Mouse (Mus musculus) ovary, postnatal 10 days (tissue): ENCODE measurements around the gene Olfr464.
"Not testable (repeated sequence)": the region's sequence is repeated elsewhere in the genome, so short reads cannot be mapped to it uniquely, and the experiment has no call there.

Source experiments
- DNase-seq: peaks from one replicate; pipeline ENCODE4 v3.0.0; 2022; ENCODE audit warnings: low spot score

The Olfr464 gene

DNA sequence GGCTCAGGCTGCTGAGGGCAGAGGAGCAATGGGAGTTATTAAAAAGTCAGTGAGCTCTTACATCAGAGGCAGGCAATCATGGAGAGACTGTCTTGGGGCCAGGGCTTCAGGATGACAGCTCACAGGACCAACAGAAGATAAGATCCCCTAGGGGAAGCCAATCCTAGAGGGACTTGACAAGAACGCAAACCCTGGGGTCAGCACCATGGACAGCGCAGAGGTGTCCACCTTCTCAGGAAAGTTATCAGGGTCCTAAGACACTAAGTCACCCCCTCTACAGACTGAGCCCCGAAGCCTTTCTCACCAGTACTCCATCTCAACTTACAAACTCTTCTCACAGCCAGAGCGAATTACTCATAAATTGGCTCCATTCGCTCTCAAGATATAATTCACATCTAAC, at the start of gene Olfr464:
Gene Olfr464 (minus strand): TSS at position 2 of the 400 bp plus-strand sequence.
- DNase-seq, result no peak

DNA sequence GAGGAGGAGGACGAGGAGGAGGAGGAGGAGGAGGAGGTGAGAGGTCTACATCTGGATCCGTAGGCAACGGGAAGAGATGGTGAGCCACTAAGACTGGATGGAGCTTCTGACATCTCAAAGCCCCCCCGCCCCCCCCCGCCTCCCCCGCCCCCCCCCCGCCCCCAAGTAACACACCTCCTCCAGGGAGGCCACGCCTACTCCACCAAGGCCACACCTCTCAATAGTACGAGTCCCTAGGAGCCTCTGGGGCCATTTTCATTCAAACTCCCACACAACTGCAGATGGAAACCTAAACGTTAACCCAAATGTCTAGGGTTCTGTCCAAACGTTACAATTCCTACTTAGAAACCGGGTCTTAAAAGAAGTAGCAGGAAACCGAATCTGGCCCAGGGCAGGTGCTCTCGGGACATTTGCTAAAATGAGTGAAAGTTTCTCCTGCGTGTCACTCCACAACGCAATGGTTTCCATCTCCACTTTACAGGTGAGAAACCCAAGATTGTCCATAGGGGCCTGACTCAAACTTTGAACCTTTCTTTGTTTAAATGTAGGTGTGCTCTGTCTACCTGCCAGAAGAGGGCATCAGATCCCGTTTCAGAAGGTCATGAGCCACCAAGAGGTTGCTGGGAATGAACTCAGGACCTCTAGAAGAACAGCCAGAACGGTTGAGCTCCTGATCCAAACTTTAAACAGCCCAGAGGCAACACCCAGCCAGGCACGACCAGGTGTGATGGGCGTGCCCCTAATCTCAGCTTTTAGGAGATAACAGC, 47.8 kb upstream of the Olfr464 start:
- no peak for DNase-seq

DNA sequence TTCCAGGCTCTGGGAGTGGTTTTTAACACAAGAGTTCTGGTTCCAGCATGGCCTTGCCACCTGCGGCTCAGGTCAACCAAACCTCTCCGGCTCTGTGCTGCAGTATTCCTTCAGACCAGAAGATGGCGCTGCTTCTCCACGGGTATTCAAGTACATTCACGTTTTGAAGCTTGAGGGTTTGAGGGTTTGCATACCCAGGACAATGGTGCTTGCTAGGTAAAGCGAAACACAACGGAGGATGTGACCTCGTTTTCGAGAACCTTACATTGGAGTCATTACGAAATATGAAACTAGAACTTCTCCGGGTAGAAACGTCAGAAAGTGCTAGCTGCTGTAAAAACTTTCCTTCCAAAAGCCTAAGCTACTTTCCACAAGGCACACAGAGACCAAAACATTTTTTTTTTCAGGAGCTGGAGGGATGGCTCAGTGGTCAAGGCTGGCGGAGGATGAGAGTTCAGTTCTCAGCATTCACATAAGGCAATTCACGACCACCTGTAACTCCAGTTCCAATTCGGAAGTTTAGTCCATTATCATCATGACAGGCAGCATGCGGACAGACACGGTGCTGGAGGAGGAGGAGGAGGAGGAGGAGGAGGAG, 47.0 kb upstream of the Olfr464 start:
- peak; percentile 66 for DNase-seq

DNA sequence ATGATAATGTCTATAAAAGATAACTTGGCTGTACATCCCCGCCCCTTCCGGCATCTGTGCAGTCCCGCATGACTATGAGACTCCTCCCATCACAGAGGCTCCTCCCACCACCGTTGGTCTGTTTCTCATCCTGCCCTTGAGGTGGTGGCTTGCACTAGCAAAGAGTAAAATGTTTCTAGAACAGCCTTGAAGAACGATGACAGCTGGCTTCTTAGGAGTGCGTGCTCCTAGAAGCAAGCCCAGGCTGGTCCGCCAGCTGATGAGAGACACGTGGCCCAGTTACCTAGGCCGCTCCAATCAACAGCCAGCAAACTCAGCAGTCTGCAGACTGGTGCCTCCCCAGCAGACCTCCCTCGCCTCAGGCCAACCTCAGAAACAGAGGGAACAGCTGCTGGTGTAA, 45.4 kb upstream of the Olfr464 start:
- no peak for DNase-seq

DNA sequence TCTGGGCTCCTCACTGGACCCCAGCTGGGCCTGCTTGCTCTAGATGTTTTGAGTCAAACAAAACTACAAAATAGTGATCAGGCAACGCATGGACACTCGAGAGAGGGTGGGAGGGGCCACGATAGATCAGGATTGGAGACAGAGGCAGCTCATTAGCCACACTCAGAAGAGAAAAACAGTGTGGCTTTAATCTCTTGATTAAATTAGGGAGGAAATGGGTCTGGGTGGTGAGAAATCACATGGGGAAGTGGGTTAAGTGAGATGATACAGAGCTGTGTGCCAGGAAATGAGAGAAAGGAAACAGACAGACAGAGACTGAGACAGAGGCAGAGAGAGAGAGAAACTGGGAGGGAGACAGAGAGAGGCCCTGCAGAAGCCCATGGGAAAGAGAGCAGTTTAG, 44.5 kb upstream of the Olfr464 start:
- no peak for DNase-seq

DNA sequence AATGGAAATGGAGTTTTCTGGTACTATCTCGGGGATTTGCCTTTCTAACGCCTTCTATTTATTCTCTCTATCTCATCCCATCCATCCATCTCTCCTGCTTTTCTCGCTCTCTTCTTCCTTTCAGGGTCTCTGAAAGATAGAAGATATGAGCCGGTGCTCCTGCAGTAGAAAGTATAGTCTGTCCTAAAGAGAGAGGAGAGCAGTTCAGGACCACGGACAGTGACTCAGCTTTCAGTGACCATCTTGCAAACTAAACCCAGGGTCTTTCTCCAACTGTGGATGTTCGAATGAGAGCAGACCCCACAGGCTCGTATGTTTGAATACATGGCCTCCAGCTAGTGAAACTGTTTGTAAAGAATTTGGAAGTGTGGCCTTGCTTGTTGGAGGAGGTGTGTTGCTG, 36.3 kb upstream of the Olfr464 start:
- DNase-seq, result no peak

DNA sequence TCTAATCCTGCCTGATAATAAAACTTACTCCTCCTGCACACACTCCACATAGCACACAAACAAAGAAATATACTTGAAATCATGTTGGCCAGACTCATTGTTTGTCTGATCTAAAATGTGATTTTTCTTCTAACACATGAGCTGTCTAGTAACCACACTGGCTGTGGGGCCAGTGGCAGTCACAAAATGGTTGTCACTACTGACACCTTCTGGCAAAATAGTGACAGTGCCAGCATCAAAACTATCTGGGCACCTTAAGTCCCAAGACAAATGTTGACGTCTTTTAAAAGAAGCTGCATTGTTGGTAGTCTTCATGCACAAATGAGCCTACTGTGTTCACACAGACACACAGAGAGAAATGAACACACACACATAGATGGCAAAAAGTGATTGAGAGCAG, 34.4 kb upstream of the Olfr464 start:
- DNase-seq, result no peak

DNA sequence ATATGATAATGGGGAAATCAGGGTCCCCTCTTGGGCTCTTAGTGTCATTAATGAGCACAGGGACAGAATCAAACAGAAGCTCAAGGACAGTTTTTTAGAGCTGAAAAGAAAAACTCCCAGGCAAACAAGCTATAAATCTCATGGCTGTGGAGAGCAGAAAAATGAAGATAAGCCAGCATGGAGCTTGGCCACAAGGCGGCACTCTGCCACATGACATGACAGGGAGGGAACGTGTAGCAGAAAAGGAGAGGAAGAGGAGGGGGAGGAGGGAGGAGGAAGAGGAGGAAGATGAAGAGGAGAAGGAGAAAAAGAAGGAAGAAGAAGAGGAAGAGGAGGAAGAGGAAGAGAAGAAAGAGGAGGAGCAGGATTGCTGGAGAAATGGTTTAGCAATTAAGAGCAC, 29.2 kb upstream of the Olfr464 start:
- no peak for DNase-seq

DNA sequence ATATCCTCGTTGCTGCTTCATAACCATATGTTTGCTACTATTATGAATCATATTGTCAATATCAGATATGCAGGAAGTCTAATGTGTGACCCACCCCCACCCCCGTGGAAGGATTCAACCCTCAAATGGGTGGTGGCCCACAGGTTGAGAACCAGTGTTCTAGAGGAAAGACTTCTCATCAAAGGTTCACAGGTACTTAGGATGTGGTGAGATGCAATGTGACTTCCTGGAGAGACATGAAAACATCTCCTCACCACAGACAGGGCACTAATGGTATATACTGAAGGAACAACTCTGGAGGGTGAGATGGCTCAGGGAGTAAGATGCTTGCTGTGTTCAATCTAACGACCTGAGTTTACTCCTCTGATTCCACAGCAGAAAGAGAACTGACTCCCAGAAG, 14.7 kb upstream of the Olfr464 start:
- no peak for DNase-seq

DNA sequence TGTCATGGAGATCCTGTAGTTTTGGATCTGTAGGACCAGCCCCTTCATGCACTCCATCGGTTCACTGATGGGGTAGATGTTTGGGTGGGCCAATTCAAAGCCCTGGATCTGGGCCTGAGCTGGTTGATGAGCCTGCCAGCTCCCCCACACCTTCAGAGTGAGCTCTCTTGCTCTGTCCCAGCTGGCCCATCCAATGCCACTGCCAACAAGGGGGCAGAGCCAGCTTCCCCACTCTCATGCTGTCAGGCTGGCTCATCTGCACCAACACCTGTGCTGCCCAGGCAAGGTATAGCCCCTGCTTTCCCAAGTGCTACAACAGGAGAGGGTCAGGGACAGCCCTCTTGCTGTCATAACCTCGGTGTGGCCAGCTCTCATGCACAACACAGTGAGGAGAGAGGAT, 13.0 kb upstream of the Olfr464 start:
- no peak for DNase-seq

DNA sequence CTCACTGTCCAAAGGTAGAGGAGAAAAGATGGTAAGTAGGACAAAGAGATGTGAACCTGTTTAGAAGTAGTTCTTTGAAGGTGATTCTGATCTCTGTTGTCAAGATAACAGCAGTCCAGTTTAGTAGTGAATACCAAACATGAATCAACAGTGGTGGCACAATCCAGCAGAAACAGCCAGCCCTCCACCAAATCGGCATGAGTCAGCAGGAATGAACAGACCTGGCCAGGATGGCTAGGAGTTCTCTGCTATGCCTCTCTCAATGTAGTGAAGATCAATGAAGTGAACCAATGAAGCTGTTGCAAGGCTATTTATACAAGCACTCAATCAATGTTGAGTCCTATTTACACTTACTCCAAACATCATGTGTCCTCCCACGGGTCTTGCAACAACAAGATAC, 9.6 kb upstream of the Olfr464 start:
- DNase-seq, result no peak

DNA sequence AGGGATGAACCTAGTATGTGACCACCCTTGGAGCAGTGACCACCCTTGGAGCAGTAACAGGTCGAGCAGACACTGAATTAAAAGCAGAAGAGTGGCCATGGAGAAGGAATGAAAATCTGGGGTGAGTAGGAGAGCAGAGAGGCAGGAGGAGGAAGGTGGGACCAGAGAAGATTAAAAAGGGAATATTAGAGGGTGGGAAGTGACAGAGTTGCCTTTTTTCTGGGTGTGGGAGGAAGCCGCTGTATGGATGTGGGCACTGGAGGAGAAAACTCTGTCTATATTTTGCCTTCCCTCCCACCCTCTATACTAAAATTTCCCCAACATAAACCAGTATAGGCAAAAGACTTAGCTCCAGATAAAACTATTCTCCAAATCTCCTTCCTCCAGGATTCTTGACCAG, 466 bp downstream of the Olfr464 start:
- DNase-seq, result no peak

DNA sequence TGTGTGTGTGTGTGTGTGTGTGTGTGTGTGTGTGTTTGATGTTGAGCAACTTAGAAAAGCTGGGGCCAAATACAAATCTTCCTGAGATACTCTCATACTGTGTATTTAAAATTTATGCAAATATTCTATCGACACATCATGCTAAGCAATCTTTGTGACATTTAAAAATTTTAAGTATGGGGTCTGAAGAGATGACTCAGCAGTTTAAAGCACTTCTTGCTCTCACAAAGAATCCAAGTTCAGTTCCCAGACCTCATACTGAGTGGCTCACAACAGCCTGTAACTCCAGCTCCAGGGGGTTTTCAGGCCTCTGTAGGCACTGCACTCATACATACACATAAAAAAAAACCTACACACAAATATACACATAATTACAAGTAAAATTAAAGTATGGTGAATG, 4.8 kb downstream of the Olfr464 start:
- DNase-seq, result no peak

DNA sequence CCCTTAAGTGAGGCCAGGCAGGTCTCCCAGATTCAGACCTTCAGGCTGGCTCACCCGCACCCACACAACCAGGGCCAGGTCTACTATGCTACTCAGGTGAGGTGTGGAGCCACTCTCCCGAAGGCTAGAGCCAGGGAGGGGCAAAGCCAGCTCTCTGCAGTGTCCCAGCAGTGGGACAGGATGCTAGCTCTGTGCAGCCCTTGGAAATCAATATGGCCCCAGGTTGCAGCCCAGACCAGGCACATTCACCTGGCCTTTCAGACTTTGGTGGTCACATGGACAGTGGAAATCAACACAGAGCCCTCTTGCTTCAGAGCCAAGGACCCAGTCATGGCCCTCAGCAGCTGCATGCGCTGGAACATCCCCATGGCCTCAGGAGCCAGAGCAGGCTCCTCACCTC, 16.4 kb downstream of the Olfr464 start:
- no peak for DNase-seq

DNA sequence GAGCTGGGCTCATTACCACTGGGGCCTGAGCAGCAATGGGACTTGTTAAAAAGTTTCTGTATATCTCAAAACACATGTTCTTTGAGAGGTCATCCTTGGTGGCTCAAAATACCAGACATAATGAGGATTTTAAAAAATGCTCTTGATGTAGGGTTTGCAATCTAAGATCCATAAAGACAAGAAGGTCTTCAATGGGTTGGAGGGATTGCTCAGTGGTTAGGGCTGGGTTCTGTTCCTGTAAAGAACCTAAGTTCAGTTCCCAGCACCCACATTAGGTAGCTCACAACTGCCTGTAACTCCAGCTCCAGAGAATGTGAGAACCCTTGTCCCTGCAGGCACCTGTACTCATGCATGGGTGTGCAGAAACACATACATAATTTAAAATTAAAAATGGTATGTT, 23.5 kb downstream of the Olfr464 start, which contains the start of gene Olfr463:
Gene Olfr463 (minus strand): TSS at position 101 of the 400 bp plus-strand sequence.
- no peak for DNase-seq

DNA sequence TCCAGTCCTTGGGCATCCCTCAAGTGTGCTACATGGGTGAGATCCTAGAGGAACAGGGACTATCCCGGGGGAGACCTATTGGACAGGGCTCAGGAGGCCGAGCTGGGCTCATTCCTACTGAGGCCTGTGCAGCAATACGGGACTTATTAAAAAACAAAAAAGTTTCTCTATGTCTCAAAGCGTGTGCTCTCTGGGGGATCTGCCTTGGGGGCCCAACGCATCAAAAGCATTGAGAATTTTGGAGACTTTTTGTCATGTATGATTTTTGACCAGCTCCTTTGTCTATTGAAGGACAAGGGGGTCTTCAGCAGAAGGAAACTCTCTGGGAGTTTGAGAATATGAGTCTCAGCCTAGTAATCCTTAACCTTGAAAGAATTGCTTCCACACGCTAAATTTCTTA, 28.6 kb downstream of the Olfr464 start, which contains the start of gene Olfr462:
Gene Olfr462 (minus strand): TSS at position 101 of the 400 bp plus-strand sequence.
- DNase-seq, result no peak

DNA sequence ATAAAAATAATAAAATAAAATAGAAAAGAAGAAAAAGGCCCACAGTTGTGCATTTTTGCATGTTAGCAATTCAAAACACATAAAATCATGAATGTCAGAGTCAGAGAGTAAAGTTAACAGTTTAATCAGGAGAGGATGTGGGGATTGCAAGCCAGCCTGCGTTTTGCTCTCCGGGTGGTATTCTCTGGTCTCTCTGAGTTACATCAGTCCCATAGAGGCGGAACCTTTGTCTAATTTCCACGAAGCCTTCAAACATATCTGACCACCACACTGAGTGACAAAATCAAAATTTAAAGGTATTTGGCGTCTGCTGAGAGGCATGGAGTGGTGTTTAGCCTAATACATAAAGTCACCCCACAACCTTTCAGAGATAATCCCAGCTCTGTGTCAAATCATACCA, 35.9 kb downstream of the Olfr464 start:
- no peak for DNase-seq

DNA sequence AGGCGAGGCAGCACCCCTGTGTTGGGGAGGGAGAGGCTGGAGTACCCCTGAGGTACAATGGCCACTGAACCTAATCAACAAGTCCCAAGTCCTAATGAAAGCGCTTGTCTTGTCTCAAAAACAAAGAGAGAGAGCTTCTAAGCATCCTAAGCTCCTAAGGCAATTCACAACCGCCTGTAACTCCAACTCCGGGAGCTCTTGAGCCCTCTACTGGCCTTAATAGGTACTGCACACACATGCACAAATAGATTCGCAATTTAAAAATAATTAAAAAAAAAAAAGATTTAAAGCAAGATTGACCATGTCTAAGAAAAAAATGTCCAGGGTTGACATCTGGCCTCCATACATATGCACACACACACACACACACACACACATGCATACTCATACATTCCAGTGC, 37.3 kb downstream of the Olfr464 start:
- DNase-seq, result no peak

DNA sequence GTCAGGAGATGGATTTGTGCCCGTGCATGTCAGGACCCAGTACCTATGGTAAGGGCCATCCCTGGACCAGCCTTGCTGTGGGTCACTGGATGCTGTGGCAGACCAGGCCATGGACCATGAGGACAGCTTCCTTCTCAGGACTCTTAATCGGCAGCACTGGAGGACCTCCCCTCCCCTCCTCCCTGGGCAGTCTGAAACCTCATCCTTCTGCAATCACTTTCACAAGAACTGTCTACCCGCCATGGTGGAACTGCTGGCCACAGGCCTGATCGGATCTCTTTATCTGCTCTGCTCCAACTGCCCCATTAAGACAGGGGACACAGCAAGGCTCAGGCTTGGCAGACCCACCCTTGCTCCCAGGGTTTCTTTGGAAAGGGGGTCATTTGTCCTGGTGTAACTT, 39.1 kb downstream of the Olfr464 start:
- no peak for DNase-seq

DNA sequence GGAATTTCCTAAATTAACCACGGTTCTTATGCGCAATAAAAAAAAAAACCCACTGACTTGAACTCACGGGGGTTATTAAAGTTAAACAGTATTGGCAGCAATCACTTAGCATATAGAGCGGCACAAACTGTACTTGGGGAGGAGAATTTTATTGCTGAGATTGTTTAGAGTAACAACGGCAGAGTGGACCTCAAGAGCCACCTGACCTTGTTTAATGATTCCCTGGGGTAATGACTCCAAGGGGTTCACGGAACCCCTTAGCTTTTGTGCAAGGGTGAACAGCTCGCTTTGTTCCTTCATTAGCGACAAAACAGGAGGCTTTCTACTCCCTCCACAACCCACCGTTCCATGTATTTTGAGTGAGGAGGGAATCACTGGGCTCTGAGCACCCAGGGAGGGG, 40.9 kb downstream of the Olfr464 start:
- no peak for DNase-seq

DNA sequence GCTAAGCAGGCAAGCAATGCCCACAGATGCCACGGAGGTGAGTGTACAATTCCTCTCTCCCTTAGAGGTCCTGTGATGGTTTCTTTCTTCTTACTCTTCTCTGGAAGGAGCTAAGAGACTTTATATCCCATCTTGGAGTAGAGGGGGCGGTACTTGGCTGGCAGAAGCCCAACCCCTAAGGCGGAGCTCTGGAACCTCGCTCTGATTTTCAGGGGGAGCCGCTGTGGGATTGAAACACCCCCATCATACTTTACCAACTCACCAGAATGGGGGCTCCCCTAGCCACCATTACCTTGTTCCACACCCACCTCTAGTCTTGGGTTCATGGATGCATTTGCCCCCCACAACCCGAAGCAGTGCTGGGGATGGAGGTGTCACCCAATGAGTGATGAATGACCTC, 45.3 kb downstream of the Olfr464 start, which contains the start of gene Epx:
Gene Epx (minus strand): TSS at position 101 of the 400 bp plus-strand sequence.
- no peak for DNase-seq

DNA sequence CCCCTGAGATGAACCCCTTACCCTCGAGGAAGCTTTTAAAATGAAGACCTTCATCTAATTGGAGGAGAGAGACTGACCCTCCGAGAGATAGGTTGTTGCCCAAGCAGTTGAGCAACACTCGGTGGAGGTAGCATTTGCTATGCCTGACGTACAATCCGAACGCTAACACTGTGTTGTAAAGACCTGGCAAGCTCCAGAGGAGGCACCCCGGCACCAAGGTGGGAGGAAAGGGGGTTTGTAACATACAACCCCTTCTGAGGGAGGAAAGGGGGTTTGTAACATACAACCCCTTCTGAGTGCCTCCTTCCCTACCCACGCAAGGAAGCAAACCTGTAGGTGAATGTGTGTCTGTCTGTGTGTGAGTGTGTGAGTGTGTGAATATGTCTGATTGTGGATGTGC, 49.0 kb downstream of the Olfr464 start:
- DNase-seq, result no peak

DNA sequence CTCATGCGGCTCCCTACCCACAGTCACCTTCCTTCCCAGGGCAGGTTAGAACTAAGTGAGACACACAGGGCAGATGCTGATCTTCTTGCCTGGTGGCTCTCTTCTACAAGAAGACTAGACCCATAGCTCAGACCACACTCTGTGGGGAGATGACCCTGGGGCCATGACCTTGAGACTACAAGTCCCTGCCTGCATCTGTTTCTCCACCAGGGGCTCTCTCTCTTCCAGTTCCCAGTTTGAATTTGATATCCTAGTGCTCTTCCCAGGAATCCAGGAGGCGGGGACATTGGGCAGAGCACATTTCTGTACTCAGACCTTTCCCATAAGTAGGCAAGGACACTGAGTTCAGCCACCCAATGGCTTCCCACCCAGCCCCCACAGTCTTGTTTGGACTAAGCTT, 50.7 kb downstream of the Olfr464 start:
- DNase-seq, result no peak

DNA sequence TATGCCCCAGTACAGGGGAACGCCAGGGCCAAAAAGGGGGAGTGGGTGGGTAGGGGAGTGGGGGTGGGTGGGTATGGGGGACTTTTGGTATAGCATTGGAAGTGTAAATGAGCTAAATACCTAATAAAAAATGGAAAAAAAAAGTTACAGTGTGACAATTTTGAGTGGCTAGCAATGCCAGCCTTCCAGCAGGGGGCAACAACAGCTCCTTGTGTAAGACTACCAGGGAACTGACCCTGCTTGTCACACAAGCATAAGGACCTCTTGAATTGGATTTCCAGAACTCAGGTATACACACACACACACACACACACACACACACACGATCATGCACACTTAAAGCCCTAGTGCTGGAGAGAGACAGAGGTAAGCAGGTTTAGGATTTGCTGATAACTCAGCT, 53.9 kb downstream of the Olfr464 start:
- not testable (repeated sequence) for DNase-seq
